Mouse (Mus musculus) myocyte (in vitro differentiated cells): ENCODE data around the gene Htra3.

Experiments used
- CEBPB ChIP-seq: IDR thresholded peaks from 2 replicates; pipeline ENCODE4 v1.6.1; 2011; ENCODE audit warnings: mild to moderate bottlenecking, moderate library complexity; ENCODE audit not compliant: poor library complexity, insufficient read depth, severe bottlenecking
- E2F4 ChIP-seq: IDR thresholded peaks from one replicate; pipeline ENCODE4 v1.6.1; 2011; ENCODE audit warnings: mild to moderate bottlenecking, control low read depth, moderate library complexity; ENCODE audit not compliant: insufficient read depth
- MAX ChIP-seq: IDR thresholded peaks from one replicate; pipeline ENCODE4 v1.6.1; 2011; ENCODE audit warnings: low read depth, mild to moderate bottlenecking, control low read depth
- MYOD1 ChIP-seq, 3 experiments: IDR thresholded peaks; one replicate each; pipeline ENCODE4 v1.6.1; 2011; ENCODE audit warnings: control low read depth in 2 of 3, low read depth in 2 of 3, mild to moderate bottlenecking in 2 of 3, moderate library complexity in 1 of 3; ENCODE audit not compliant: insufficient read length in 2 of 3, control insufficient read depth in 1 of 3
- MYOG ChIP-seq, 3 experiments: IDR thresholded peaks; one replicate each; pipeline ENCODE4 v1.6.1; 2011; ENCODE audit warnings: control low read depth in 2 of 3, low read depth in 2 of 3, mild to moderate bottlenecking in 2 of 3; ENCODE audit not compliant: insufficient read length in 2 of 3, control insufficient read depth in 1 of 3, insufficient read depth in 1 of 3
- POLR2A ChIP-seq: IDR thresholded peaks from one replicate; pipeline ENCODE4 v1.6.1; 2011; ENCODE audit warnings: low read depth, mild to moderate bottlenecking, control low read depth, moderate library complexity; ENCODE audit not compliant: insufficient read length
- POLR2AphosphoS2 ChIP-seq: IDR thresholded peaks from one replicate; pipeline ENCODE4 v1.6.1; 2011; ENCODE audit warnings: low read depth, control low read depth; ENCODE audit not compliant: insufficient read length
- TCF12 ChIP-seq: IDR thresholded peaks from one replicate; pipeline ENCODE4 v1.6.1; 2011; ENCODE audit warnings: mild to moderate bottlenecking, control low read depth; ENCODE audit not compliant: poor library complexity, insufficient read depth, severe bottlenecking
- TCF3 ChIP-seq: IDR thresholded peaks from one replicate; pipeline ENCODE4 v1.6.1; 2011; ENCODE audit warnings: low read depth, control low read depth; ENCODE audit not compliant: insufficient read length
- USF1 ChIP-seq: IDR thresholded peaks from one replicate; pipeline ENCODE4 v1.6.1; 2011; ENCODE audit warnings: low read depth, mild to moderate bottlenecking, control low read depth, moderate library complexity

- no peak for TF ChIP-seq POLR2A
- no peak for TF ChIP-seq TCF3
- no peak for TF ChIP-seq MYOD1 (IDR thresholded peaks at IDR 0.05; ENCODE audit: control insufficient read depth in 1 of 3, insufficient read length in 2 of 3, low read depth in 2 of 3)
- no peak for TF ChIP-seq TCF12
- TF ChIP-seq POLR2AphosphoS2, result no peak
- no peak for TF ChIP-seq MYOG (IDR thresholded peaks at IDR 0.05; ENCODE audit: control insufficient read depth in 1 of 3, insufficient read depth in 1 of 3, insufficient read length in 2 of 3, low read depth in 2 of 3)
- TF ChIP-seq CEBPB, result no peak
- TF ChIP-seq E2F4, result no peak
- TF ChIP-seq USF1, result no peak
- no peak for TF ChIP-seq MAX
Observed at GRCm38 (mm10) chr5:35623831-35624230, 55.8 kb downstream of the Htra3 start.
